18 mouse cellular contexts compared by ENCODE assay signal in the genomic region with DNA sequence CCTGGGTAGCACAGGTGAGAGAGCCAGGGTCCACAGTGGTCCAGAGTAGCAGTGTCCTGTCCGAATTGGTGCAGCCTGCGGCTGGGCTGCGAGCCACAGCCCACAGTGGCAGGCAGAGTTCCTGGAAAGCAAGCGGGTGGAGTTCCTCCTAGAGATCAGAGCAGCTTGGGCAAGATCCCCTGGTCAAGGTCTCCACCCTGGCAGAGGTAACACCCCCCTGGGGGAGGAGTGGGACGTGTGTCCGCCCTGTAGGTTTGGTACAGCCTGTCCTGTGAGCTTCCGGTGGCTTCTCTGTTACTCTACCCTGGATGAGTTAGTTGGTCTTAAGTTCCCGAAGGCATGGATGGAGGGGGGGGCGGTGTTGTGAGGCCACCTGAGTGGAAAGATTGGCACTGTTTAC. TPM values are rescaled to one million over a fixed set of nuclear protein-coding genes. Genes with fewer than 3 reads are reported as not detected.
DNase-seq lines count a peak whose midpoint lies in the region; ATAC-seq lines count a peak whose summit lies in the region.
"Had no signal": no experiment of that assay in that cellular context is flagged by ENCODE, and none has a peak within 500 bp of the region (broad histone marks: within the 10 kb centered on the region; RNA-seq: fewer than 3 reads in every experiment).

No protein-coding gene starts in this region.

- 23% methylated on average over 9 of the region's 9 CpGs for WGBS in liver, embryonic 12.5 days (ENCODE audit: insufficient replicate concordance)

- H3K9me3 ChIP-seq in liver, embryonic 12.5 days (replicated peaks) = no peaks in the 10 kb centered on the region
- H3K9me3 ChIP-seq in megakaryocyte, embryonic 14.5 days = no peaks in the 10 kb centered on the region
- H3K9me3 ChIP-seq: limb, embryonic 13.5 days; neural tube, embryonic 13.5 days; stomach, embryonic 15.5 days had no signal

- peak; percentile 35 for DNase-seq in liver
- peak; percentile 33 to 38 for DNase-seq in B cell, adult 2 months
- DNase-seq in adrenal gland, postnatal 14 days = peak; percentile 82
- DNase-seq in testis, postnatal 14 days (ENCODE audit: low spot score) = no peak
- no peak for DNase-seq in layer of hippocampus, postnatal 36 days
- DNase-seq in kidney, adult 18-20 months = no peak
- DNase-seq: heart, adult 18-20 months; heart, postnatal 14 days; right cerebral cortex, postnatal 14 days had no signal

- no peak overlapping the region for H3K4me2 ChIP-seq in liver, embryonic 12.5 days
- H3K4me2 ChIP-seq: limb, embryonic 13.5 days; midbrain, embryonic 11.5 days; neural tube, embryonic 13.5 days; stomach, embryonic 15.5 days had no signal

- no peak for ATAC-seq in liver, embryonic 12.5 days

- H3K4me1 ChIP-seq in liver, embryonic 12.5 days = peaks cover 43% of the 10 kb centered on the region
- peaks cover 90% of the 10 kb centered on the region for H3K4me1 ChIP-seq in megakaryocyte, embryonic 14.5 days

- peaks cover 21% of the 10 kb centered on the region for H3K27me3 ChIP-seq in liver, embryonic 12.5 days (replicated peaks)
- H3K27me3 ChIP-seq in megakaryocyte, embryonic 14.5 days (replicated peaks) = no peaks in the 10 kb centered on the region
- H3K27me3 ChIP-seq: limb, embryonic 13.5 days; stomach, embryonic 15.5 days had no signal

- no peak overlapping the region for H3K9ac ChIP-seq in liver, embryonic 12.5 days
- H3K9ac ChIP-seq: limb, embryonic 13.5 days; neural tube, embryonic 13.5 days; stomach, embryonic 15.5 days had no signal

- no peak overlapping the region for H3K27ac ChIP-seq in liver, embryonic 12.5 days
- H3K27ac ChIP-seq: limb, embryonic 13.5 days; neural tube, embryonic 13.5 days; stomach, embryonic 15.5 days had no signal

- no peaks in the 10 kb centered on the region for H3K36me3 ChIP-seq in liver, embryonic 12.5 days
- no peaks in the 10 kb centered on the region for H3K36me3 ChIP-seq in megakaryocyte, embryonic 14.5 days (replicated peaks; ENCODE audit: low read length)
- H3K36me3 ChIP-seq: limb, embryonic 13.5 days; neural tube, embryonic 13.5 days; stomach, embryonic 15.5 days had no signal

- H3K4me3 ChIP-seq in liver, embryonic 12.5 days = no peak overlapping the region
- H3K4me3 ChIP-seq in megakaryocyte, embryonic 14.5 days (replicated peaks) = peak overlapping the region; percentile 75
- H3K4me3 ChIP-seq: erythroblast, embryonic 14.5 days; limb, embryonic 13.5 days; neural tube, embryonic 13.5 days; stomach, embryonic 15.5 days had no signal

RNA-seq across cellular contexts. Expression of gene Socs1, which starts 16.5 kb away (rescaled TPM):
- 1.8 TPM in 2 replicates for polyA plus RNA-seq in liver, embryonic 12.5 days (2016; fragmentation: Nextera tagmentation; extraction: Ambion mirVana)
- total RNA-seq in adrenal gland, postnatal 14 days (2021) = 2.4 and 3.7 TPM in 2 replicates
- 13.2 and 35.3 TPM in 2 replicates for polyA plus RNA-seq in megakaryocyte, embryonic 14.5 days (2012; ENCODE audit: insufficient read depth, low replicate concordance)
- total RNA-seq in layer of hippocampus, postnatal 36 days (2021) = under 1 TPM; 0.42 to 0.66 TPM

RNA-seq across cellular contexts. Expression of gene Tnp2, which starts 19.6 kb away (rescaled TPM):
- polyA plus RNA-seq in liver, embryonic 12.5 days (2016; fragmentation: Nextera tagmentation; extraction: Ambion mirVana) = not detected in 2 replicates
- total RNA-seq in adrenal gland, postnatal 14 days (2021) = not detected in 2 replicates
- not detected in 2 replicates for polyA plus RNA-seq in megakaryocyte, embryonic 14.5 days (2012; ENCODE audit: insufficient read depth, low replicate concordance)
- total RNA-seq in layer of hippocampus, postnatal 36 days (2021) = not detected
- total RNA-seq: heart, adult 18-20 months; heart, postnatal 14 days; layer of hippocampus, adult 8-10 months had no signal
- polyA plus RNA-seq: erythroblast, embryonic 14.5 days; intestine, embryonic 14.5 days; limb, embryonic 13.5 days; midbrain, embryonic 11.5 days; neural tube, embryonic 13.5 days; stomach, embryonic 15.5 days had no signal

RNA-seq across cellular contexts. Expression of gene Prm3, which starts 21.9 kb away (rescaled TPM):
- polyA plus RNA-seq in liver, embryonic 12.5 days (2016; fragmentation: Nextera tagmentation; extraction: Ambion mirVana) = not detected in 2 replicates
- not detected in 2 replicates for total RNA-seq in adrenal gland, postnatal 14 days (2021)
- not detected in 2 replicates for polyA plus RNA-seq in megakaryocyte, embryonic 14.5 days (2012; ENCODE audit: insufficient read depth, low replicate concordance)
- not detected for total RNA-seq in layer of hippocampus, postnatal 36 days (2021)
- total RNA-seq: heart, adult 18-20 months; heart, postnatal 14 days; layer of hippocampus, adult 8-10 months had no signal
- polyA plus RNA-seq: erythroblast, embryonic 14.5 days; intestine, embryonic 14.5 days; limb, embryonic 13.5 days; midbrain, embryonic 11.5 days; neural tube, embryonic 13.5 days; stomach, embryonic 15.5 days had no signal

RNA-seq across cellular contexts. Expression of gene Prm2, which starts 27.1 kb away (rescaled TPM):
- not detected in 2 replicates for polyA plus RNA-seq in liver, embryonic 12.5 days (2016; fragmentation: Nextera tagmentation; extraction: Ambion mirVana)
- total RNA-seq in adrenal gland, postnatal 14 days (2021) = not detected in 2 replicates
- not detected in 2 replicates for polyA plus RNA-seq in megakaryocyte, embryonic 14.5 days (2012; ENCODE audit: insufficient read depth, low replicate concordance)
- not detected for total RNA-seq in layer of hippocampus, postnatal 36 days (2021)
- total RNA-seq: heart, adult 18-20 months; heart, postnatal 14 days; layer of hippocampus, adult 8-10 months had no signal
- polyA plus RNA-seq: erythroblast, embryonic 14.5 days; intestine, embryonic 14.5 days; limb, embryonic 13.5 days; midbrain, embryonic 11.5 days; neural tube, embryonic 13.5 days; stomach, embryonic 15.5 days had no signal

RNA-seq across cellular contexts. Expression of gene Prm1, which starts 36.8 kb away (rescaled TPM):
- polyA plus RNA-seq in liver, embryonic 12.5 days (2016; fragmentation: Nextera tagmentation; extraction: Ambion mirVana) = not detected in 2 replicates
- not detected in 2 replicates for total RNA-seq in adrenal gland, postnatal 14 days (2021)
- polyA plus RNA-seq in megakaryocyte, embryonic 14.5 days (2012; ENCODE audit: insufficient read depth, low replicate concordance) = not detected in 2 replicates
- total RNA-seq in layer of hippocampus, postnatal 36 days (2021) = not detected
- total RNA-seq: heart, adult 18-20 months; heart, postnatal 14 days; layer of hippocampus, adult 8-10 months had no signal
- polyA plus RNA-seq: erythroblast, embryonic 14.5 days; intestine, embryonic 14.5 days; midbrain, embryonic 11.5 days; stomach, embryonic 15.5 days had no signal

Comparison
In these comparisons a context has a peak if more than half of its experiments do, and no peak if none do; other contexts are left out.
1. DNase-seq: peak in liver (single experiment), B cell, adult 2 months (2 of 2) and adrenal gland, postnatal 14 days (single experiment); none in testis, postnatal 14 days (single experiment), layer of hippocampus, postnatal 36 days (0 of 2) and kidney, adult 18-20 months (single experiment).